Mouse (Mus musculus): ENCODE results near the gene Dsn1. TPM values are rescaled to one million over a fixed set of nuclear protein-coding genes. Genes with fewer than 3 reads are reported as not detected.

Dsn1 gene
- polyA plus RNA-seq, 1 experiment from 2014 or later: 48.7 TPM

DNA sequence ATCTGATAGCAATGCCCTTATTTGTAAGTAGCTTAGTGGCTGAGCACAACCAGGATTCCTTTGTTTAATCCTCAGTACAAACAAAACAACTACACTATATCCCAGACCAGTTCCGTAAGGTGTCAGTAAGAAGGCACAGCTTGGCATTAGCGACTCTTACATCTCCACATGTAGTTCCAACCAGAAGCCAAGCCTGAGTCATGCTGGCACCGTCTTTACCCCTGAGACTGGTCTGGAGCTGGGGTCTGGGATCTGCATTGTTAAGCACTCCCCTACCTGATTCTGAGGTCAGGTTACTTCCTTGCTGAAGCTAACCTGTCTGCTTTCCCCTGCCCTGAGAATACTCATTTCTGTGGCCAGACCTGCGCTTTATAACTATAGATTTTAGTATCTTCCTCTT is 38.5 kb downstream of the Dsn1 start:
- H3K36me3 ChIP-seq (ENCODE audit: control insufficient read depth, insufficient read depth, low read length): no peaks in the 10 kb centered on the region
- no peak overlapping the region for H3K4me3 ChIP-seq (ENCODE audit: low read depth, low read length)
- WGBS: 87% methylated on average over 4 of the region's 4 CpGs
- H3K27ac ChIP-seq (ENCODE audit: low read depth, low read length): no peak overlapping the region
- DNase-seq (ENCODE audit: low spot score): no peak
- H3K9me3 ChIP-seq (ENCODE audit: control insufficient read depth, low read length): no peaks in the 10 kb centered on the region
- H3K4me1 ChIP-seq (ENCODE audit: control insufficient read depth, insufficient read depth, low read length): no peaks in the 10 kb centered on the region
- no peak for ATAC-seq (ENCODE audit: insufficient read depth, low FRiP score, low TSS enrichment)
- H3K9ac ChIP-seq (ENCODE audit: low read length): no peak overlapping the region
- no peak overlapping the region for H3K4me2 ChIP-seq (ENCODE audit: low read depth)
- no peaks in the 10 kb centered on the region for H3K27me3 ChIP-seq (ENCODE audit: control insufficient read depth, insufficient read depth, low read length)

- 88% methylated on average over 6 of the region's 6 CpGs for WGBS
- Histone ChIP-seq H3K9me3 (ENCODE audit: control insufficient read depth, low read length) (no peaks in the 10 kb centered on the region), H3K4me1 (ENCODE audit: control insufficient read depth, insufficient read depth, low read length) (no peaks in the 10 kb centered on the region), H3K27me3 (ENCODE audit: control insufficient read depth, insufficient read depth, low read length) (no peaks in the 10 kb centered on the region), H3K9ac (ENCODE audit: low read length) (no peak overlapping the region), H3K4me2 (ENCODE audit: low read depth) (no peak overlapping the region), H3K4me3 (ENCODE audit: low read depth, low read length) (no peak overlapping the region), H3K36me3 (ENCODE audit: control insufficient read depth, insufficient read depth, low read length) (no peaks in the 10 kb centered on the region), H3K27ac (ENCODE audit: low read depth, low read length) (no peak overlapping the region)
- DNase-seq (ENCODE audit: low spot score) (no peak), ATAC-seq (ENCODE audit: insufficient read depth, low FRiP score, low TSS enrichment) (no peak)
Measured at GRCm38 (mm10) chr2:156967388-156967787, 39.6 kb downstream of the Dsn1 start.

DNA sequence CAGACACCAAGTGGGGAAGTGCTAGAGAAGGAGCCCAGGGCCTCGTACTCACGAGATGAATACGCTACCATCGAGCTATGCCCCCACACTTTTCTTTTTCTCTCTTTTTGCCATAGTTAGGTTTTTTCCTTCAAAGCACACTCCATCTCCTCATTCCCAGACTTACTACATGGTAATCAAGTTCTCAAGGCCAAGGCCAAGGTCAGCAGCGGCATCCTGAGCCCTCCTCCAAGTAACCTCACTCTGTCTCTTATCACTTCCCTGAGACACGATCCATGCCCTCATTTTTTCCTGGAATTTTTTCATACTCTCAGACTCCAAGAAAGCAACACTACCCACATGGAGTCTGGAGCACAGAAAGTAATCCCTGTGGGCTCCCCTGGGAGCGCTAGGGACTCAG is 43.1 kb downstream of the Dsn1 start:
- Histone ChIP-seq H3K27ac (ENCODE audit: low read depth, low read length) (no peak overlapping the region), H3K9ac (ENCODE audit: low read length) (no peak overlapping the region), H3K4me2 (ENCODE audit: low read depth) (no peak overlapping the region), H3K9me3 (ENCODE audit: control insufficient read depth, low read length) (no peaks in the 10 kb centered on the region), H3K36me3 (ENCODE audit: control insufficient read depth, insufficient read depth, low read length) (no peaks in the 10 kb centered on the region), H3K27me3 (ENCODE audit: control insufficient read depth, insufficient read depth, low read length) (no peaks in the 10 kb centered on the region), H3K4me3 (ENCODE audit: low read depth, low read length) (no peak overlapping the region), H3K4me1 (ENCODE audit: control insufficient read depth, insufficient read depth, low read length) (no peaks in the 10 kb centered on the region)
- ATAC-seq (ENCODE audit: insufficient read depth, low FRiP score, low TSS enrichment) (no peak), DNase-seq (ENCODE audit: low spot score) (no peak)
- WGBS: 93% methylated on average over 7 of the region's 7 CpGs

GRCm38 (mm10) chr2:156958496-156959252 is 48.3 kb downstream of the Dsn1 start:
- Histone ChIP-seq H3K9ac (ENCODE audit: low read length) (no peak overlapping the region), H3K4me1 (ENCODE audit: control insufficient read depth, insufficient read depth, low read length) (no peaks in the 10 kb centered on the region), H3K36me3 (ENCODE audit: control insufficient read depth, insufficient read depth, low read length) (no peaks in the 10 kb centered on the region), H3K4me2 (ENCODE audit: low read depth) (no peak overlapping the region), H3K27me3 (ENCODE audit: control insufficient read depth, insufficient read depth, low read length) (no peaks in the 10 kb centered on the region), H3K9me3 (ENCODE audit: control insufficient read depth, low read length) (no peaks in the 10 kb centered on the region), H3K27ac (ENCODE audit: low read depth, low read length) (no peak overlapping the region), H3K4me3 (ENCODE audit: low read depth, low read length) (no peak overlapping the region)
- DNase-seq (ENCODE audit: low spot score) (no peak), ATAC-seq (ENCODE audit: insufficient read depth, low FRiP score, low TSS enrichment) (no peak)
- 86% methylated on average over 9 of the region's 9 CpGs for WGBS

- H3K9me3 ChIP-seq (ENCODE audit: control insufficient read depth, low read length): no peaks in the 10 kb centered on the region
- no peaks in the 10 kb centered on the region for H3K27me3 ChIP-seq (ENCODE audit: control insufficient read depth, insufficient read depth, low read length)
- ATAC-seq (ENCODE audit: insufficient read depth, low FRiP score, low TSS enrichment): no peak
- H3K36me3 ChIP-seq (ENCODE audit: control insufficient read depth, insufficient read depth, low read length): no peaks in the 10 kb centered on the region
- H3K4me3 ChIP-seq (ENCODE audit: low read depth, low read length): no peak overlapping the region
- H3K9ac ChIP-seq (ENCODE audit: low read length): no peak overlapping the region
- no peak overlapping the region for H3K4me2 ChIP-seq (ENCODE audit: low read depth)
- WGBS: 88% methylated on average over 2 of the region's 2 CpGs
- no peak overlapping the region for H3K27ac ChIP-seq (ENCODE audit: low read depth, low read length)
- no peaks in the 10 kb centered on the region for H3K4me1 ChIP-seq (ENCODE audit: control insufficient read depth, insufficient read depth, low read length)
- no peak for DNase-seq (ENCODE audit: low spot score)
Measured at GRCm38 (mm10) chr2:156957035-156957434, 49.9 kb downstream of the Dsn1 start.

GRCm38 (mm10) chr2:156956306-156956705 is 50.6 kb downstream of the Dsn1 start:
- DNase-seq (ENCODE audit: low spot score) (no peak), ATAC-seq (ENCODE audit: insufficient read depth, low FRiP score, low TSS enrichment) (no peak)
- Histone ChIP-seq H3K36me3 (ENCODE audit: control insufficient read depth, insufficient read depth, low read length) (no peaks in the 10 kb centered on the region), H3K4me2 (ENCODE audit: low read depth) (no peak overlapping the region), H3K27me3 (ENCODE audit: control insufficient read depth, insufficient read depth, low read length) (no peaks in the 10 kb centered on the region), H3K9ac (ENCODE audit: low read length) (no peak overlapping the region), H3K27ac (ENCODE audit: low read depth, low read length) (no peak overlapping the region), H3K9me3 (ENCODE audit: control insufficient read depth, low read length) (no peaks in the 10 kb centered on the region), H3K4me3 (ENCODE audit: low read depth, low read length) (no peak overlapping the region), H3K4me1 (ENCODE audit: control insufficient read depth, insufficient read depth, low read length) (no peaks in the 10 kb centered on the region)
- 78% methylated on average over 7 of the region's 7 CpGs for WGBS

DNA sequence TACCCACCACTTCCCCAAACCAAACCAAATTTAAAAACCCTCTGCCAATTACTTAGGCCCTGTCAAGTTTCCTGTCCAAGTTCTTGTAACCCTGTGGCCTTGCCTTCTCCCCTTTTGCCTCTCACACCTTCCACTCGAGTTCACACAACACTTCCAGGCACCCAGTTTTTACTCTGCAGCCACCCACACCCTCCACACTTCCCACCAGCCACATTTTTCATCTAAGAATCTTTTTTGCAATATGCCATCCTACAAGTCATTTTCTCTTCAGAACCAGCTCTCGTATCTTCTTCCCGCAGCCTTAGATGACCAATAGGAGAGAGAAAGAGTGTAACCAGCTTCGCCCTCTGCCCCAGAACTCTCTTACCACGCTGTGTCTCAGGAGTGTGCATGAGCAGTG is 52.5 kb downstream of the Dsn1 start:
- Histone ChIP-seq H3K36me3 (ENCODE audit: control insufficient read depth, insufficient read depth, low read length) (no peaks in the 10 kb centered on the region), H3K27ac (ENCODE audit: low read depth, low read length) (no peak overlapping the region)
- WGBS: 89% methylated on average over 5 of the region's 5 CpGs

GRCm38 (mm10) chr2:156951301-156952094 is 55.5 kb downstream of the Dsn1 start:
- ATAC-seq (ENCODE audit: insufficient read depth, low FRiP score, low TSS enrichment) (no peak), DNase-seq (ENCODE audit: low spot score) (no peak)
- Histone ChIP-seq H3K9ac (ENCODE audit: low read length) (no peak overlapping the region), H3K27ac (ENCODE audit: low read depth, low read length) (no peak overlapping the region), H3K4me3 (ENCODE audit: low read depth, low read length) (no peak overlapping the region), H3K36me3 (ENCODE audit: control insufficient read depth, insufficient read depth, low read length) (no peaks in the 10 kb centered on the region), H3K9me3 (ENCODE audit: control insufficient read depth, low read length) (no peaks in the 10 kb centered on the region), H3K4me1 (ENCODE audit: control insufficient read depth, insufficient read depth, low read length) (no peaks in the 10 kb centered on the region), H3K4me2 (ENCODE audit: low read depth) (no peak overlapping the region), H3K27me3 (ENCODE audit: control insufficient read depth, insufficient read depth, low read length) (no peaks in the 10 kb centered on the region)
- WGBS: 91% methylated on average over 10 of the region's 10 CpGs

More for the DNA sequence above, 52.5 kb downstream of the Dsn1 start:
- no peak for ATAC-seq (ENCODE audit: insufficient read depth, low FRiP score, low TSS enrichment)
- Histone ChIP-seq H3K4me3 (ENCODE audit: low read depth, low read length) (no peak overlapping the region), H3K4me2 (ENCODE audit: low read depth) (no peak overlapping the region), H3K9me3 (ENCODE audit: control insufficient read depth, low read length) (no peaks in the 10 kb centered on the region), H3K9ac (ENCODE audit: low read length) (no peak overlapping the region), H3K4me1 (ENCODE audit: control insufficient read depth, insufficient read depth, low read length) (no peaks in the 10 kb centered on the region), H3K27me3 (ENCODE audit: control insufficient read depth, insufficient read depth, low read length) (no peaks in the 10 kb centered on the region)
- no peak for DNase-seq (ENCODE audit: low spot score)

DNA sequence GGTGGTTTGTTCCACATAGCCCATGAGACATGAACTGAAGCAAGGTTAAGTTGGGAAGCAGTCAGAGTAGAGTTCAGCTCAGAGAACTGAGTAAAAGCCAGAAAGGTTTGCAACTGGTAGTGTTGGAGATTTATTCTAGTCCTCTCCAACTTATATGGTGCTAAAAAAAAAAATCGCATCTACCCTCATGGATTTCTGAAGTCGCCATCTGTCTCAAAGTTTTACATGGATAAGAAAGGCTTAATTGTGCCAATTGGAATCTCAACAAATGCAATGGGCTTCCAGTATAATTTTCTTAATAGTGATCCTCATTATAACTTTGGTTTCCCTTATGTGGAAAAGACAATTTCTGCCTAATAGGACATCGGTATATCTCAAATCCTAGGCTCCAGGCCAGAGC is 56.1 kb downstream of the Dsn1 start:
- H3K4me3 ChIP-seq (ENCODE audit: low read depth, low read length): no peak overlapping the region
- no peak overlapping the region for H3K27ac ChIP-seq (ENCODE audit: low read depth, low read length)
- H3K9me3 ChIP-seq (ENCODE audit: control insufficient read depth, low read length): no peaks in the 10 kb centered on the region
- H3K9ac ChIP-seq (ENCODE audit: low read length): no peak overlapping the region
- 96% methylated on average over 3 of the region's 3 CpGs for WGBS
- H3K36me3 ChIP-seq (ENCODE audit: control insufficient read depth, insufficient read depth, low read length): no peaks in the 10 kb centered on the region
- no peak overlapping the region for H3K4me2 ChIP-seq (ENCODE audit: low read depth)
- H3K4me1 ChIP-seq (ENCODE audit: control insufficient read depth, insufficient read depth, low read length): no peaks in the 10 kb centered on the region
- H3K27me3 ChIP-seq (ENCODE audit: control insufficient read depth, insufficient read depth, low read length): no peaks in the 10 kb centered on the region
- no peak for ATAC-seq (ENCODE audit: insufficient read depth, low FRiP score, low TSS enrichment)
- no peak for DNase-seq (ENCODE audit: low spot score)
